Mouse (Mus musculus): ENCODE results near the gene Rundc3a. TPM values are rescaled to one million over a fixed set of nuclear protein-coding genes. Genes with fewer than 3 reads are reported as not detected.
"Not testable (repeated sequence)": the region's sequence is repeated elsewhere in the genome, so short reads cannot be mapped to it uniquely, and the experiment has no call there.

Rundc3a gene
- polyA plus RNA-seq, 1 experiment: 2.8 TPM

DNA sequence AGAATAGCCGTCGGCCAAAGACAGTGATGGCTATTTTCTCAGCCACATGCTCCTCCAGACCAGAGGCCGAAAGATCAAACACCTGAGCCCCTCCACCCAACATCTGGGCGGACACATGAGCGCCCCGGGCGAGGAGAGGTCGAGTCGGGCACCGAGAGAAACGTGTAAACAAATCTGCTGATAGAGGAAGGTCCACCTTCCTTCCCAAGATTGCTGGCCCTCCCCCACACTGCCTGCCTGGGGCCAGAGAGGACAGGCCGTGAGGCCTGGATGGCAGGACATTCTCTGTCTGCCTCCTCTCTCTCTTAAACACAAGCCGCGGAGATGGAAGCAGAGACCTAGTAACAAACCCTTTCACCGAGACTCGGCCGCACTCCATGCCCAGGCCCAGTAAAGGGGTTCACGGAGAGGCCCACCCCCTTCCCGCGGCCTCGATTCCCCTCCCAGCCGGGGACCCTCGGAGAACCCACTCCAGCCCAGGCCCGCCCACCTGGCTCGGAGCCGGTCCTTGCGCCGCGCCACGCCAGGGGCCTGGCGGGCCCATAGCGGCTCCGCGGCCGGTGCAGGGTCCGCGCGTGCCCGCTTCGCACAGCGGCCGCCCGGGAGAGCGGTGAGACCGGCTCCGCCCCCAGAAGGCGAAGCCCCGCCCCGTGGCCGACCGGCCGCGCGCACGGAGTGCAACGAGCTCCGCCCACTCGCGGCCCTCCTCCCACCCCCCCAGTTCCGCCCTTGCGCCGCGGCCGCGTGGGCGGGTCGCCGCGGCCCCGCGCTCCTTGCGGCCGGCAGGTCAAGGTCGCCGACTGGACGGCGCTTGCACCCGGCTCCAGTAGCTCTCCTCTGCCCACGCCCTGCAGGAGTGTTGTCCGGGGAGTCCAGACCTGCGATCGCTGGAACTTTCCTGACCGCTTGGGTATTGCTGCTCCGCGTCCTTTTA is 14.0 kb downstream of the Rundc3a start:
- no peaks in the 10 kb centered on the region for H3K4me1 ChIP-seq (ENCODE audit: control insufficient read depth, insufficient read depth, low read length)
- peak; percentile 92 for DNase-seq
- under 1% methylated on average over 85 of the region's 85 CpGs for WGBS
- TF ChIP-seq CTCF (IDR thresholded peaks at IDR 0.05; ENCODE audit: insufficient read depth, low read length): no peak
- peak; percentile 39; the same call in 1 of the 2 replicates for TF ChIP-seq POLR2A (IDR thresholded peaks at IDR 0.05; ENCODE audit: borderline replicate concordance, extremely low read depth, low read depth, low read length)
- peak overlapping the region; percentile 84 for H3K4me3 ChIP-seq (replicated peaks; ENCODE audit: extremely low read depth, low read depth, low read length)

GRCm38 (mm10) chr11:102407834-102408215 is 14.6 kb downstream of the Rundc3a start, which contains the start of gene Slc25a39:
Slc25a39 (minus strand) TSS chr11:102407946.
- H3K4me1 ChIP-seq (ENCODE audit: control insufficient read depth, insufficient read depth, low read length): no peaks in the 10 kb centered on the region
- DNase-seq: no peak
- WGBS: under 1% methylated on average over 19 of the region's 19 CpGs
- TF ChIP-seq POLR2A (IDR thresholded peaks at IDR 0.05; ENCODE audit: borderline replicate concordance, extremely low read depth, low read depth, low read length) (no peak), CTCF (IDR thresholded peaks at IDR 0.05; ENCODE audit: insufficient read depth, low read length) (no peak)
- H3K4me3 ChIP-seq (replicated peaks; ENCODE audit: extremely low read depth, low read depth, low read length): peak within 1 kb of the TSS; percentile 84

GRCm38 (mm10) chr11:102408344-102408876 is 15.2 kb downstream of the Rundc3a start:
- WGBS: under 1% methylated on average over 32 of the region's 32 CpGs
- DNase-seq: peak; percentile 95
- TF ChIP-seq POLR2A (IDR thresholded peaks at IDR 0.05; ENCODE audit: borderline replicate concordance, extremely low read depth, low read depth, low read length) (peak; percentile 51; the same call in 1 of the 2 replicates), CTCF (IDR thresholded peaks at IDR 0.05; ENCODE audit: insufficient read depth, low read length) (no peak)
- Histone ChIP-seq H3K4me3 (replicated peaks; ENCODE audit: extremely low read depth, low read depth, low read length) (peak overlapping the region; percentile 65), H3K4me1 (ENCODE audit: control insufficient read depth, insufficient read depth, low read length) (no peaks in the 10 kb centered on the region)

- no peaks in the 10 kb centered on the region for H3K4me1 ChIP-seq (ENCODE audit: control insufficient read depth, insufficient read depth, low read length)
- H3K4me3 ChIP-seq (replicated peaks; ENCODE audit: extremely low read depth, low read depth, low read length): peak overlapping the region; percentile 25
- no peak for DNase-seq
- no peak for TF ChIP-seq CTCF (IDR thresholded peaks at IDR 0.05; ENCODE audit: insufficient read depth, low read length)
- no peak for TF ChIP-seq POLR2A (IDR thresholded peaks at IDR 0.05; ENCODE audit: borderline replicate concordance, extremely low read depth, low read depth, low read length)
- 37% methylated on average over 15 of the region's 15 CpGs for WGBS
Measured at GRCm38 (mm10) chr11:102408888-102409794, 15.9 kb downstream of the Rundc3a start.

- no peak for DNase-seq
- no peaks in the 10 kb centered on the region for H3K4me1 ChIP-seq (ENCODE audit: control insufficient read depth, insufficient read depth, low read length)
- 79% methylated on average over 3 of the region's 3 CpGs for WGBS
- H3K4me3 ChIP-seq (replicated peaks; ENCODE audit: extremely low read depth, low read depth, low read length): no peak overlapping the region
- no peak for TF ChIP-seq CTCF (IDR thresholded peaks at IDR 0.05; ENCODE audit: insufficient read depth, low read length)
- TF ChIP-seq POLR2A (IDR thresholded peaks at IDR 0.05; ENCODE audit: borderline replicate concordance, extremely low read depth, low read depth, low read length): no peak
Measured at GRCm38 (mm10) chr11:102409795-102410330, 16.7 kb downstream of the Rundc3a start.

DNA sequence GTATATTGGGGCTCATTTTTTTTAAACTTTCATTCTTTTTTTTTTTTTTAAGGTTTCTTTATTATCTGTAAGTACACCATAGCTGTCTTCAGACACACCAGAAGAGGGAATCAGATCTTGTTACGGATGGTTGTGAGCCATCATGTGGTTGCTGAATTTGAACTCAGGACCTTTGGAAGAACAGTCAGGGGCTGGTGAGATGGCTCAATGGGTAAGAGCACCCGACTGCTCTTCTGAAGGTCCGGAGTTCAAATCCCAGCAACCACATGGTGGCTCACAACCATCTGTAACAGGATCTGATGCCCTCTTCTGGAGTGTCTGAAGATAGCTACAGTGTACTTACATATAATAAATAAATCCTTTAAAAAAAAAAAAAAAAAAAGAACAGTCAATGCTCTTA is 17.1 kb downstream of the Rundc3a start:
- not testable (repeated sequence) for DNase-seq; H3K4me1 ChIP-seq (ENCODE audit: control insufficient read depth, insufficient read depth, low read length); H3K4me3 ChIP-seq (replicated peaks; ENCODE audit: extremely low read depth, low read depth, low read length)
- WGBS: 88% methylated on average over 3 of the region's 3 CpGs

DNA sequence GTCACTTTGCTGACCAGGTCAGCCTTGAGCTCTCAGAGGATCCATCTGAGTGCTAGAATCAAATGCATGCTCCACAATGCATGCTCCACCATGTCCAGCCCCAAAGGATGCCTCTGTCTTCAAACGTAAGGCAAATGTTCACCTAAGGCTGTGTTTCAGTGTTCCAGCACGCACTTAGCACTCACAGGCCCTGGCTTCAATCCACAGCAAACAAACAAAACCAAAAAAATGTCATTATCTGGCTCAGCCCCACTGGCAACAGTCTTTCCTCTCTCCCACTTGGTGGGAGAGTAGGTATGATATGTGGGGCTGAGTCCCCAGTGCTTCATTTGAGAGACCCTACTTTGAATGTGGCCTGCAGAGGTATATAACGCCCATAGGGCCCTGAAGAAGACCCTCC is 17.9 kb downstream of the Rundc3a start:
- H3K4me3 ChIP-seq (replicated peaks; ENCODE audit: extremely low read depth, low read depth, low read length): no peak overlapping the region
- no peak for DNase-seq
- no peaks in the 10 kb centered on the region for H3K4me1 ChIP-seq (ENCODE audit: control insufficient read depth, insufficient read depth, low read length)
- WGBS: 43% methylated on average over 3 of the region's 3 CpGs
- TF ChIP-seq POLR2A (IDR thresholded peaks at IDR 0.05; ENCODE audit: borderline replicate concordance, extremely low read depth, low read depth, low read length): no peak
- TF ChIP-seq CTCF (IDR thresholded peaks at IDR 0.05; ENCODE audit: insufficient read depth, low read length): no peak

GRCm38 (mm10) chr11:102411704-102412103 is 18.5 kb downstream of the Rundc3a start:
- no peak for TF ChIP-seq POLR2A (IDR thresholded peaks at IDR 0.05; ENCODE audit: borderline replicate concordance, extremely low read depth, low read depth, low read length)
- peak; percentile 93 for TF ChIP-seq CTCF (IDR thresholded peaks at IDR 0.05; ENCODE audit: insufficient read depth, low read length)
- peak; percentile 87 for DNase-seq
- WGBS: 4% methylated on average over 11 of the region's 11 CpGs
- Histone ChIP-seq H3K4me1 (ENCODE audit: control insufficient read depth, insufficient read depth, low read length) (no peaks in the 10 kb centered on the region), H3K4me3 (replicated peaks; ENCODE audit: extremely low read depth, low read depth, low read length) (no peak overlapping the region)

DNA sequence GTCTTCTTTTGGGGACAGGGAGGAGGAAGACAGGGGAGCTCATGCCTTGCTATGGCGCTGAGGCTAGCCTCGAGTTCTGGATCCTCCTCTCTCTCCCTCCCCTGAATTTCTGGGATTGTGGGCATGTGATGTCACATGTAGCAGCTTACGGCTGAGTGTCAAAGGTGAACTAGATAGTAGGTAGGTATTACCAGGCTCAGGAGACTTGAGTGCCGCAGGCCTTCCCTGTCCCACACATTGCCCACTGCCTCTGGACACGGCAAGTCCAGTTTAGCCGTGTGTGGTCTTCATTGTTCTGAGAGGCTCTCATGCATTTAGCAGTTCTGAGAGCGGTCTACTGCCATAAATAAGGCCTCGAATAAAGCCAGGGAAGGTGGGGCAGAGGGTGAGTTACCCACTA is 19.9 kb downstream of the Rundc3a start:
- WGBS: 75% methylated on average over 8 of the region's 8 CpGs
- Histone ChIP-seq H3K4me3 (replicated peaks; ENCODE audit: extremely low read depth, low read depth, low read length) (no peak overlapping the region), H3K4me1 (ENCODE audit: control insufficient read depth, insufficient read depth, low read length) (no peaks in the 10 kb centered on the region)
- DNase-seq: no peak
- TF ChIP-seq CTCF (IDR thresholded peaks at IDR 0.05; ENCODE audit: insufficient read depth, low read length) (no peak), POLR2A (IDR thresholded peaks at IDR 0.05; ENCODE audit: borderline replicate concordance, extremely low read depth, low read depth, low read length) (no peak)

Data from lung, adult 2 months (tissue).